Mouse (Mus musculus): ENCODE results near the gene Map7d3. TPM values are rescaled to one million over a fixed set of nuclear protein-coding genes. Genes with fewer than 3 reads are reported as not detected.

The Map7d3 gene
- polyA plus RNA-seq, 1 experiment from 2014 or later = 1.4 TPM

DNA sequence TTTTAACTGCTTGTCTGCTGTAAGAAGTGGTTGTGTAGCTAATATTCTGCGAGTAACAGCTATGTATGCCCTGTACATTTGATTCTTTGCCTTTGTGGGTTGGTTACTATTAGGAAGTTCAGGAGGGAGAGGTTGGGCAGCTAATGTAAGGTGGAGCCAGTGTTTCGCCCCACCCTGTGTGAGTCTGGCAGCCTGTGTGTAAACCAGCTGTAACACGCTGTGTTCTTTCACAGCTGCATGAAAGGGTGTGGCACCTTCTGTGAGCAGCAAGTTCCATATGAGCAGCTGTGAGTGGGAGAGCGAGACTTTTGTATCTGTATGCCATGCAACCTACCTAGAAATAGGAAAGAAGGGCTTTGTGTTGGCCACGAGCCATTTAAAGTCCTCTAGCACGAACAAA is 70.0 kb downstream of the Map7d3 start:
- no peak overlapping the region for H3K27ac ChIP-seq (ENCODE audit: low read depth, low read length)
- no peaks in the 10 kb centered on the region for H3K4me1 ChIP-seq (ENCODE audit: control insufficient read depth, insufficient read depth, low read length)
- H3K27me3 ChIP-seq (ENCODE audit: control insufficient read depth, insufficient read depth, low read length) = no peaks in the 10 kb centered on the region
- no peak overlapping the region for H3K4me2 ChIP-seq (ENCODE audit: low read depth)
- H3K9me3 ChIP-seq (ENCODE audit: control insufficient read depth, low read length) = no peaks in the 10 kb centered on the region
- 84% methylated on average over 6 of the region's 6 CpGs for WGBS
- DNase-seq (ENCODE audit: low spot score) = no peak
- no peak overlapping the region for H3K4me3 ChIP-seq (ENCODE audit: low read depth, low read length)
- no peak overlapping the region for H3K9ac ChIP-seq (ENCODE audit: low read length)
- ATAC-seq (ENCODE audit: insufficient read depth, low FRiP score, low TSS enrichment) = no peak
- H3K36me3 ChIP-seq (ENCODE audit: control insufficient read depth, insufficient read depth, low read length) = no peaks in the 10 kb centered on the region

DNA sequence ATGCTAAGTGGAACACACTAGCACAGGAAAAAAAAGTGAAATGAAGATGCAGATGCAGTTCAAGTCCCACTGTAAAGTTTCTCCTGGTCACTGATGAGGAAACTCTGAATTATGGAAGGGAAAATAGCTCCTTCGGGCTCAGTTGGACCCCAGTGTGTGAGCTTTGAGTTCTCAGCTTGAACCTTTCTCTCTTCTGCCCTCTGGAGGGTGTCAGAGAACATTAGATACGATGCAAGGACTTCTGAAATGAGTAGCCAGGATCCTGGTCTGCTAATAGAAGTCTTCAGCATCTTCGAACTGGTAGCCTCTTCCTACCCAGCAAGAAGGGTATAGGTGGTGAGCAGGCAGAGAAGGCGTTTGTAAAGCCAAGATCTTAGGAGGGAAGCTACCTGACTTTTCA is 70.6 kb downstream of the Map7d3 start:
- no peaks in the 10 kb centered on the region for H3K36me3 ChIP-seq (ENCODE audit: control insufficient read depth, insufficient read depth, low read length)
- DNase-seq (ENCODE audit: low spot score) = no peak
- H3K4me1 ChIP-seq (ENCODE audit: control insufficient read depth, insufficient read depth, low read length) = no peaks in the 10 kb centered on the region
- no peak overlapping the region for H3K27ac ChIP-seq (ENCODE audit: low read depth, low read length)
- ATAC-seq (ENCODE audit: insufficient read depth, low FRiP score, low TSS enrichment) = no peak
- no peak overlapping the region for H3K9ac ChIP-seq (ENCODE audit: low read length)
- no peak overlapping the region for H3K4me3 ChIP-seq (ENCODE audit: low read depth, low read length)
- 61% methylated on average over 4 of the region's 4 CpGs for WGBS
- H3K9me3 ChIP-seq (ENCODE audit: control insufficient read depth, low read length) = no peaks in the 10 kb centered on the region
- H3K4me2 ChIP-seq (ENCODE audit: low read depth) = no peak overlapping the region
- H3K27me3 ChIP-seq (ENCODE audit: control insufficient read depth, insufficient read depth, low read length) = no peaks in the 10 kb centered on the region

Other genes starting within 250 kb of the Map7d3 start
- gene Mmgt1, start 224.3 kb downstream of the Map7d3 start, polyA plus RNA-seq (2014; fragmentation: Nextera tagmentation; extraction: Ambion mirVana) = 53.8 and 54.1 TPM in 2 replicates
- gene Slc9a6, start 212.6 kb downstream of the Map7d3 start, polyA plus RNA-seq (2014; fragmentation: Nextera tagmentation; extraction: Ambion mirVana) = 16.0 and 17.2 TPM in 2 replicates
- 84.3 and 89.6 TPM in 2 replicates for gene Fhl1, start 90.5 kb downstream of the Map7d3 start, polyA plus RNA-seq (2014; fragmentation: Nextera tagmentation; extraction: Ambion mirVana)
- gene Adgrg4, start 47.8 kb upstream of the Map7d3 start, polyA plus RNA-seq (2014; fragmentation: Nextera tagmentation; extraction: Ambion mirVana) = 0.05 TPM in 1 of 2 replicates, not detected in the other
- not detected in 2 replicates for gene Brs3, start 220.7 kb upstream of the Map7d3 start, polyA plus RNA-seq (2014; fragmentation: Nextera tagmentation; extraction: Ambion mirVana)
- gene Htatsf1, start 231.3 kb upstream of the Map7d3 start, polyA plus RNA-seq (2014; fragmentation: Nextera tagmentation; extraction: Ambion mirVana) = 87.6 and 88.5 TPM in 2 replicates

Data from neural tube, embryonic 11.5 days (tissue).